Mouse (Mus musculus) midbrain, embryonic 16.5 days (tissue): ENCODE data around the gene Lclat1. TPM values are rescaled to one million over a fixed set of nuclear protein-coding genes. Genes with fewer than 3 reads are reported as not detected.
A peak's percentile ranks its signal among the peaks of the same experiment; 100 is the strongest.

Source experiments
- ATAC-seq: fragments of 200-750 bp; cut with Nextera tagmentation; 2 replicates; pipeline ENCODE4 v1.8.0; 2017; ENCODE audit warnings: moderate TSS enrichment
- H3K27ac ChIP-seq: fragments of 300-500 bp; sonication (generic); 2 replicates; pipeline ENCODE4 v1.5.1; 2014; ENCODE audit warnings: mild to moderate bottlenecking, low read length, mixed read lengths
- H3K27me3 ChIP-seq: fragments of 300-500 bp; sonication (generic); 2 replicates; pipeline ENCODE4 v1.6.1; 2014; ENCODE audit warnings: low read depth, low read length, mixed read lengths; ENCODE audit not compliant: control insufficient read depth, insufficient read depth
- H3K36me3 ChIP-seq: fragments of 300-500 bp; sonication (generic); 2 replicates; pipeline ENCODE4 v1.6.1; 2014; ENCODE audit warnings: mild to moderate bottlenecking, low read length, moderate library complexity, mixed read lengths; ENCODE audit not compliant: control insufficient read depth, insufficient read depth
- H3K4me1 ChIP-seq: fragments of 300-500 bp; sonication (generic); 2 replicates; pipeline ENCODE4 v1.6.1; 2014; ENCODE audit warnings: mild to moderate bottlenecking, low read length, mixed read lengths; ENCODE audit not compliant: control insufficient read depth, insufficient read depth
- H3K4me2 ChIP-seq: fragments of 300-500 bp; sonication (generic); 2 replicates; pipeline ENCODE4 v1.6.1; 2014; ENCODE audit warnings: mild to moderate bottlenecking, low read length, mixed read lengths
- H3K4me3 ChIP-seq: fragments of 300-500 bp; sonication (generic); 2 replicates; pipeline ENCODE4 v1.5.1; 2014; ENCODE audit warnings: low read depth, mild to moderate bottlenecking, low read length, moderate library complexity, mixed read lengths
- H3K9ac ChIP-seq: fragments of 300-500 bp; sonication (generic); 2 replicates; pipeline ENCODE4 v1.6.1; 2014; ENCODE audit warnings: low read depth, low read length, mixed read lengths
- H3K9me3 ChIP-seq: fragments of 300-500 bp; sonication (generic); replicated peaks from 2 replicates; pipeline ENCODE4 v1.6.1; 2014; ENCODE audit warnings: mild to moderate bottlenecking, low read length, mixed read lengths; ENCODE audit not compliant: control insufficient read depth, poor library complexity, severe bottlenecking
- WGBS: fragments of 180-500 bp; shearing (Covaris S2); extraction: QIAGEN DNeasy Blood & Tissue Kit; methylation state at CpG from one replicate; pipeline ENCODE4 v1.1.7; 2014; 5-methylcytosine and 5-hydroxymethylcytosine counted together
- polyA plus RNA-seq: library from polyadenylated mRNA; unstranded; fragments of >200 nt; fragmentation: Nextera tagmentation; extraction: Ambion mirVana; gene quantifications from 2 replicates; pipeline ENCODE4 v1.2.1, GENCODE M21; 2015

Lclat1 gene
- polyA plus RNA-seq, 1 experiment from 2014 or later = 14.5 TPM

DNA sequence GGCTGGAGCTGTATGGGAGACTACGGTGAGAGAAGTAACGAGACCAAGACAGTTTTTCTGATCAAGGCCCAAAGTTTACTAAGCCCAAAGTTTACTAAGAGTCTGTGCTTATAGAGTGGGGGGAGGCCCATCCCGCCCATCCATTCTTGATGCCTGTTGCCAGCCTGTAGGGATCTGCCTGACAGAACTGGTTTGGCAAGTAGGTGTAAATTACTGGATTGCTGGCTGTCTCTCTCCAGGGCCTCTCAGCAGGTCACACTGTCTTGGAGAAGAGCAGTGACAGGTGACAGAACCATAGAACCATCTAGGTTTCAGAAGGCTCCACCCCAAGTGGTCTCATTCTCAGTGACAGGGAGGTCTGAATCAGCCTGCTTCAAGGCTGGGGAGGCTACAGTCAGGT, 109.5 kb downstream of the Lclat1 start:
- H3K27me3 ChIP-seq = no peaks in the 10 kb centered on the region

GRCm38 (mm10) chr17:73220746-73221145, 113.0 kb downstream of the Lclat1 start:
- Histone ChIP-seq H3K36me3 (no peaks in the 10 kb centered on the region), H3K4me2 (no peak overlapping the region), H3K27me3 (no peaks in the 10 kb centered on the region), H3K9ac (no peak overlapping the region), H3K4me1 (peaks cover 12% of the 10 kb centered on the region), H3K27ac (no peak overlapping the region), H3K4me3 (no peak overlapping the region), H3K9me3 (no peaks in the 10 kb centered on the region)
- no peak for ATAC-seq
- 44% methylated on average over 7 of the region's 7 CpGs for WGBS

More for the DNA sequence above, 109.5 kb downstream of the Lclat1 start:
- no peak for ATAC-seq
- Histone ChIP-seq H3K9ac (no peak overlapping the region), H3K36me3 (no peaks in the 10 kb centered on the region), H3K4me2 (no peak overlapping the region), H3K4me3 (no peak overlapping the region), H3K9me3 (no peaks in the 10 kb centered on the region), H3K27ac (no peak overlapping the region), H3K4me1 (peaks cover 9% of the 10 kb centered on the region)
- 98% methylated on average over 3 of the region's 3 CpGs for WGBS

GRCm38 (mm10) chr17:73222077-73222476, 114.3 kb downstream of the Lclat1 start:
- Histone ChIP-seq H3K9me3 (no peaks in the 10 kb centered on the region), H3K4me3 (no peak overlapping the region), H3K4me2 (no peak overlapping the region), H3K27ac (no peak overlapping the region), H3K4me1 (peaks cover 23% of the 10 kb centered on the region), H3K27me3 (no peaks in the 10 kb centered on the region), H3K36me3 (no peaks in the 10 kb centered on the region), H3K9ac (no peak overlapping the region)
- 73% methylated on average over 7 of the region's 7 CpGs for WGBS
- no peak for ATAC-seq

DNA sequence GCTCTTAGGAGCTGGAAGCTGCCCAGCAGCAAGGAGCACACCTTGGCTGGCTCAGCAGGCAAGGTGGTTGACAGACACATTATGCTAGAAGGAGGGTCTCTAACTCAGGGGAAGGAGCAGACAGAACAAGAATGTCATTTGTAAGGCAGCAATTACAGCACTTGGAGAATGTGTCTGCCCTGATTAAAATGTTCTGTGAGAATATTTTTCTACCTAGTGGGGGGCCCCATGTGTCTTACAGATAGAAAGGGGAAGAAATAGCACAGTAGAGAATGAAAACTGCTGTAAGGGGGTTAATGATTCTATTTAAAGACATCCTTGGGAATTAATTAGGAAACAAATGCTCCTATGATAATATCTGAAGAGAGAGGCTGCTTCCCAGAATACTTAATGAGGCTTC, 117.7 kb downstream of the Lclat1 start:
- Histone ChIP-seq H3K27ac (peak overlapping the region; percentile 62), H3K4me2 (no peak overlapping the region), H3K4me3 (no peak overlapping the region), H3K9ac (no peak overlapping the region), H3K36me3 (no peaks in the 10 kb centered on the region), H3K9me3 (no peaks in the 10 kb centered on the region), H3K4me1 (peaks cover 19% of the 10 kb centered on the region), H3K27me3 (no peaks in the 10 kb centered on the region)
- peak; percentile 26; the same call in 1 of the 2 replicates for ATAC-seq

GRCm38 (mm10) chr17:73225996-73226395, 118.2 kb downstream of the Lclat1 start:
- Histone ChIP-seq H3K9ac (no peak overlapping the region; the same call in 1 of the 2 replicates), H3K27ac (peak overlapping the region; percentile 72), H3K4me3 (no peak overlapping the region), H3K4me2 (no peak overlapping the region), H3K4me1 (peaks cover 19% of the 10 kb centered on the region), H3K36me3 (no peaks in the 10 kb centered on the region), H3K27me3 (no peaks in the 10 kb centered on the region), H3K9me3 (no peaks in the 10 kb centered on the region)
- ATAC-seq = peak; percentile 51; the same call in 1 of the 2 replicates
- 25% methylated on average over 5 of the region's 5 CpGs for WGBS

- no peak overlapping the region for H3K9ac ChIP-seq
- 79% methylated on average over 2 of the region's 2 CpGs for WGBS
- H3K36me3 ChIP-seq = no peaks in the 10 kb centered on the region
Measured at GRCm38 (mm10) chr17:73226595-73226994, 118.8 kb downstream of the Lclat1 start.

DNA sequence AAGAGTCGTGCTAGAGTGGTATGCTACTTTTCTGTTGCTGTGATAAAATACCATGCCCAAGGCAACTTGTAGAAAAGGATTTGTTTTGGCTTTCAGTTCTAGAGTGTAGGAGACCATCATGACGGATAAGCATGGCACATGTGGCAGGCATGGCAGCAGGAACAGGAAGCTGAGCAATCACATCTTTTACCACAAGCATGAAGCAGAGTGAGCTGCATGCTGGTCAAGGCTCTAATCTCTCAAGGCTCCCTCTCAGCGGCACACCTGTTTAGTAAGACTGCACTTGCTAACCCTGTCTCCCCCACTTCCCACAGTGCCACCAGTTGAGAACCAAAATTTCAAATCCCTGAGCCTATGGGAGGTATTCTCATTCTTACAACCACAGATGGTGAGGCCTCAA, 119.6 kb downstream of the Lclat1 start:
- H3K27ac ChIP-seq = no peak overlapping the region
- peaks cover 15% of the 10 kb centered on the region for H3K4me1 ChIP-seq
- 86% methylated on average over 3 of the region's 3 CpGs for WGBS
- H3K4me3 ChIP-seq = no peak overlapping the region
- no peaks in the 10 kb centered on the region for H3K27me3 ChIP-seq
- ATAC-seq = no peak
- no peak overlapping the region for H3K4me2 ChIP-seq
- H3K9me3 ChIP-seq = no peaks in the 10 kb centered on the region
- no peaks in the 10 kb centered on the region for H3K36me3 ChIP-seq
- no peak overlapping the region for H3K9ac ChIP-seq

More at GRCm38 (mm10) chr17:73226595-73226994, 118.8 kb downstream of the Lclat1 start:
- Histone ChIP-seq H3K4me1 (peaks cover 15% of the 10 kb centered on the region), H3K27ac (peak overlapping the region; percentile 72; the same call in 1 of the 2 replicates), H3K4me3 (no peak overlapping the region), H3K27me3 (no peaks in the 10 kb centered on the region), H3K9me3 (no peaks in the 10 kb centered on the region), H3K4me2 (no peak overlapping the region)
- ATAC-seq = no peak

- no peak overlapping the region for H3K9ac ChIP-seq
- no peak overlapping the region for H3K4me2 ChIP-seq
- no peak for ATAC-seq
- H3K4me3 ChIP-seq = no peak overlapping the region
- H3K9me3 ChIP-seq = no peaks in the 10 kb centered on the region
- H3K27ac ChIP-seq = no peak overlapping the region
- no peaks in the 10 kb centered on the region for H3K36me3 ChIP-seq
- no peaks in the 10 kb centered on the region for H3K27me3 ChIP-seq
- WGBS = 95% methylated on average over 11 of the region's 11 CpGs
- H3K4me1 ChIP-seq = peaks cover 15% of the 10 kb centered on the region
Measured at GRCm38 (mm10) chr17:73229445-73230155, 121.8 kb downstream of the Lclat1 start.

- H3K9ac ChIP-seq = no peak overlapping the region
- peak; percentile 73; the same call in 1 of the 2 replicates for ATAC-seq
- H3K4me3 ChIP-seq = no peak overlapping the region
- H3K27me3 ChIP-seq = no peaks in the 10 kb centered on the region
- no peak overlapping the region for H3K4me2 ChIP-seq
- no peaks in the 10 kb centered on the region for H3K36me3 ChIP-seq
- peak overlapping the region; percentile 32 for H3K27ac ChIP-seq
- no peaks in the 10 kb centered on the region for H3K9me3 ChIP-seq
- peaks cover 13% of the 10 kb centered on the region for H3K4me1 ChIP-seq
- WGBS = 63% methylated on average over 12 of the region's 12 CpGs
Measured at GRCm38 (mm10) chr17:73230340-73230989, 122.7 kb downstream of the Lclat1 start.
